Mouse (Mus musculus) ES-Bruce4 (cell line): ENCODE measurements around the gene Chsy1.

Experiments
- CTCF ChIP-seq: IDR thresholded peaks from one replicate; pipeline ENCODE4 v1.8.1; 2011; ENCODE audit warnings: low read depth, low read length
- POLR2A ChIP-seq: IDR thresholded peaks from one replicate; pipeline ENCODE4 v1.8.1; 2011; ENCODE audit warnings: low read length; ENCODE audit not compliant: insufficient read depth

DNA sequence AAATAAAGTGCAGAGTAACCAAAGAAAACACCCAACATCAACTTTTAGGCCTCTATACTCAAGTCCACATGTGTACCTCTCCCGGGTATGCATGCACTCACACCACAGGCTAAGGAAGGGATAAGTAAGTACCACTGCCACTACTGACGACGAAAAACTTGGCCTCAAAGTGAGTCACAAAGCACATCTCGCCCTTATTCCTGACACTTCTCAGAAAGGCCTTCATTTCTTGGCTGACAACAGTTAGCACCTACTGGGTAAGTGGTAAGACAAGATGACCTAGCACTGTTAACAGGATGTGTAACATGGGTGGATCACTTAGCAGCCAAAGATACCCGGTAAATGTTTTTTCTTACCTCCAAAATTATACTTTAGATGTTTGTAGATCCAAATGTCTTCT is 4.8 kb upstream of the Chsy1 start:
- TF ChIP-seq POLR2A, result no peak
- no peak for TF ChIP-seq CTCF
